Mouse (Mus musculus) forebrain, embryonic 10.5 days (tissue): ENCODE results near the gene Gm281. TPM values are rescaled to one million over a fixed set of nuclear protein-coding genes. Genes with fewer than 3 reads are reported as not detected.

Experiments
- DNase-seq: peaks from one replicate; pipeline ENCODE4 v3.0.0-alpha.2; 2017; ENCODE audit warnings: low spot score; ENCODE audit errors: extremely low spot score
- H3K27ac ChIP-seq: fragments of 300-500 bp; sonication (generic); 2 replicates; pipeline ENCODE4 v1.5.1; 2016; ENCODE audit warnings: mild to moderate bottlenecking
- H3K27me3 ChIP-seq: fragments of 300-500 bp; sonication (generic); 2 replicates; pipeline ENCODE4 v1.6.1; 2016; ENCODE audit warnings: mild to moderate bottlenecking; ENCODE audit not compliant: poor library complexity, severe bottlenecking
- H3K36me3 ChIP-seq: fragments of 300-500 bp; sonication (generic); replicated peaks from 2 replicates; pipeline ENCODE4 v1.6.1; 2016; ENCODE audit warnings: mild to moderate bottlenecking, moderate library complexity
- H3K4me1 ChIP-seq: fragments of 300-500 bp; sonication (generic); 2 replicates; pipeline ENCODE4 v1.6.1; 2016
- H3K4me3 ChIP-seq: fragments of 300-500 bp; sonication (generic); 2 replicates; pipeline ENCODE4 v1.5.1; 2016; ENCODE audit warnings: mild to moderate bottlenecking, moderate library complexity
- H3K9me3 ChIP-seq: fragments of 300-500 bp; sonication (generic); 2 replicates; pipeline ENCODE4 v1.6.1; 2016; ENCODE audit warnings: mild to moderate bottlenecking, moderate library complexity
- WGBS: fragments of 180-500 bp; shearing (Covaris S2); methylation state at CpG from one replicate; pipeline ENCODE4 v1.1.7; 2016; 5-methylcytosine and 5-hydroxymethylcytosine counted together
- polyA plus RNA-seq: library from polyadenylated mRNA; unstranded; fragments of >200 nt; fragmentation: Nextera tagmentation; extraction: Ambion mirVana; gene quantifications from 2 replicates; pipeline ENCODE4 v1.2.1, GENCODE M21; 2016

Gm281 gene
- polyA plus RNA-seq, 1 experiment from 2014 or later, result not detected

GRCm38 (mm10) chr14:13917630-13918029, 3.4 kb upstream of the Gm281 start:
- Histone ChIP-seq H3K4me1 (peaks cover 7% of the 10 kb centered on the region; the same call in 1 of the 2 replicates), H3K9me3 (0 out of 2 replicates have a peak, but pooled peaks cover 4% of the 10 kb centered on the region), H3K27ac (no peak overlapping the region), H3K27me3 (no peaks in the 10 kb centered on the region), H3K36me3 (no peaks in the 10 kb centered on the region), H3K4me3 (no peak overlapping the region)
- DNase-seq, result peak; percentile 58
- WGBS, result 40% methylated on average over 3 of the region's 3 CpGs

- 90% methylated on average over 10 of the region's 10 CpGs for WGBS
- DNase-seq, result no peak
- Histone ChIP-seq H3K27me3 (no peaks in the 10 kb centered on the region), H3K36me3 (no peaks in the 10 kb centered on the region), H3K4me3 (no peak overlapping the region), H3K4me1 (peaks cover 7% of the 10 kb centered on the region; the same call in 1 of the 2 replicates), H3K27ac (no peak overlapping the region), H3K9me3 (0 out of 2 replicates have a peak, but pooled peaks cover 4% of the 10 kb centered on the region)
Observed at GRCm38 (mm10) chr14:13917208-13917607, 2.9 kb upstream of the Gm281 start.

GRCm38 (mm10) chr14:13915207-13915606, 929 bp upstream of the Gm281 start:
- peaks cover 7% of the 10 kb centered on the region; the same call in 1 of the 2 replicates for H3K4me1 ChIP-seq
- DNase-seq, result no peak
- H3K27ac ChIP-seq, result no peak overlapping the region
- WGBS, result 87% methylated on average over 4 of the region's 4 CpGs
- H3K27me3 ChIP-seq, result no peaks in the 10 kb centered on the region
- no peaks in the 10 kb centered on the region for H3K36me3 ChIP-seq
- no peaks in the 10 kb centered on the region for H3K9me3 ChIP-seq
- H3K4me3 ChIP-seq, result no peak overlapping the region

GRCm38 (mm10) chr14:13910148-13910547, 4.1 kb downstream of the Gm281 start:
- no peak overlapping the region for H3K4me3 ChIP-seq
- 86% methylated on average over 2 of the region's 2 CpGs for WGBS
- H3K27ac ChIP-seq, result no peak overlapping the region
- H3K4me1 ChIP-seq, result peaks cover 7% of the 10 kb centered on the region; the same call in 1 of the 2 replicates
- H3K27me3 ChIP-seq, result no peaks in the 10 kb centered on the region
- no peaks in the 10 kb centered on the region for H3K9me3 ChIP-seq
- H3K36me3 ChIP-seq, result no peaks in the 10 kb centered on the region
- no peak for DNase-seq

GRCm38 (mm10) chr14:13907145-13907544, 7.1 kb downstream of the Gm281 start:
- H3K36me3 ChIP-seq, result no peaks in the 10 kb centered on the region
- no peaks in the 10 kb centered on the region for H3K9me3 ChIP-seq
- 82% methylated on average over 7 of the region's 7 CpGs for WGBS
- no peak overlapping the region for H3K4me3 ChIP-seq
- no peak for DNase-seq
- H3K27me3 ChIP-seq, result no peaks in the 10 kb centered on the region
- no peaks in the 10 kb centered on the region for H3K4me1 ChIP-seq
- no peak overlapping the region for H3K27ac ChIP-seq

GRCm38 (mm10) chr14:13906461-13906860, 7.8 kb downstream of the Gm281 start:
- DNase-seq, result no peak
- whole genome bisulfite sequencing, result 89% methylated on average over 1 of the region's 1 CpGs

GRCm38 (mm10) chr14:13901611-13902067, 12.6 kb downstream of the Gm281 start:
- Histone ChIP-seq H3K9me3 (no peaks in the 10 kb centered on the region), H3K4me3 (peak overlapping the region; percentile 63), H3K36me3 (no peaks in the 10 kb centered on the region), H3K27me3 (peaks cover 14% of the 10 kb centered on the region), H3K27ac (peak overlapping the region; percentile 87), H3K4me1 (peaks cover 9% of the 10 kb centered on the region)
- 1% methylated on average over 22 of the region's 22 CpGs for WGBS
- peak; percentile 69 for DNase-seq

More at GRCm38 (mm10) chr14:13906461-13906860, 7.8 kb downstream of the Gm281 start:
- no peaks in the 10 kb centered on the region for H3K9me3 ChIP-seq
- 0 out of 2 replicates have a peak, but pooled peaks cover under 1% of the 10 kb centered on the region for H3K27me3 ChIP-seq
- H3K36me3 ChIP-seq, result no peaks in the 10 kb centered on the region
- H3K27ac ChIP-seq, result no peak overlapping the region
- H3K4me1 ChIP-seq, result peaks cover 2% of the 10 kb centered on the region
- H3K4me3 ChIP-seq, result no peak overlapping the region

GRCm38 (mm10) chr14:13895198-13895597, 19.1 kb downstream of the Gm281 start:
- no peaks in the 10 kb centered on the region for H3K9me3 ChIP-seq
- H3K4me1 ChIP-seq, result no peaks in the 10 kb centered on the region
- H3K36me3 ChIP-seq, result no peaks in the 10 kb centered on the region
- peaks cover 1% of the 10 kb centered on the region for H3K27me3 ChIP-seq
- no peak for DNase-seq
- no peak overlapping the region for H3K27ac ChIP-seq
- no peak overlapping the region for H3K4me3 ChIP-seq

GRCm38 (mm10) chr14:13893748-13894147, 20.5 kb downstream of the Gm281 start:
- no peak overlapping the region for H3K27ac ChIP-seq
- H3K27me3 ChIP-seq, result no peaks in the 10 kb centered on the region
- H3K4me3 ChIP-seq, result no peak overlapping the region
- no peak for DNase-seq
- no peaks in the 10 kb centered on the region for H3K9me3 ChIP-seq
- H3K4me1 ChIP-seq, result no peaks in the 10 kb centered on the region
- no peaks in the 10 kb centered on the region for H3K36me3 ChIP-seq
- 91% methylated on average over 3 of the region's 3 CpGs for WGBS

GRCm38 (mm10) chr14:13861416-13861815, 52.9 kb downstream of the Gm281 start:
- no peaks in the 10 kb centered on the region for H3K36me3 ChIP-seq
- no peaks in the 10 kb centered on the region for H3K9me3 ChIP-seq
- H3K4me3 ChIP-seq, result no peak overlapping the region
- H3K4me1 ChIP-seq, result no peaks in the 10 kb centered on the region
- no peaks in the 10 kb centered on the region for H3K27me3 ChIP-seq
- no peak overlapping the region for H3K27ac ChIP-seq
- no peak for DNase-seq

GRCm38 (mm10) chr14:13812801-13813479, 101.3 kb downstream of the Gm281 start:
- Histone ChIP-seq H3K27ac (no peak overlapping the region), H3K27me3 (no peaks in the 10 kb centered on the region), H3K36me3 (no peaks in the 10 kb centered on the region), H3K4me1 (no peaks in the 10 kb centered on the region), H3K9me3 (no peaks in the 10 kb centered on the region), H3K4me3 (no peak overlapping the region)
- 90% methylated on average over 3 of the region's 3 CpGs for WGBS
- DNase-seq, result no peak

GRCm38 (mm10) chr14:13790446-13790845, 123.8 kb downstream of the Gm281 start:
- DNase-seq, result no peak
- 44% methylated on average over 1 of the region's 1 CpGs for WGBS
- Histone ChIP-seq H3K36me3 (no peaks in the 10 kb centered on the region), H3K9me3 (no peaks in the 10 kb centered on the region), H3K27ac (no peak overlapping the region), H3K4me3 (no peak overlapping the region), H3K4me1 (no peaks in the 10 kb centered on the region), H3K27me3 (no peaks in the 10 kb centered on the region)

GRCm38 (mm10) chr14:13790001-13790400, 124.3 kb downstream of the Gm281 start:
- Histone ChIP-seq H3K36me3 (no peaks in the 10 kb centered on the region), H3K4me1 (no peaks in the 10 kb centered on the region), H3K4me3 (no peak overlapping the region), H3K9me3 (no peaks in the 10 kb centered on the region), H3K27me3 (no peaks in the 10 kb centered on the region), H3K27ac (no peak overlapping the region)
- DNase-seq, result no peak
- 31% methylated on average over 1 of the region's 1 CpGs for WGBS
